Mouse (Mus musculus): ENCODE data around the gene Rell1.

The Rell1 gene

GRCm38 (mm10) chr5:63968443-63969415 lies at the start of gene Rell1:
Rell1 (minus strand) TSS chr5:63968897.
- DNase-seq: peak; percentile 96

- no peak for DNase-seq
These were observed 44.1 kb upstream of the Rell1 start for GRCm38 (mm10) chr5:64012596-64013366.

- no peak for DNase-seq
These were observed 37.9 kb upstream of the Rell1 start for GRCm38 (mm10) chr5:64006548-64006947.

- no peak for DNase-seq
These were observed 34.6 kb upstream of the Rell1 start for GRCm38 (mm10) chr5:64003302-64003701.

- no peak for DNase-seq
These were observed 25.2 kb upstream of the Rell1 start for GRCm38 (mm10) chr5:63993865-63994264.

GRCm38 (mm10) chr5:63990675-63991074 lies 22.0 kb upstream of the Rell1 start:
- DNase-seq: no peak

- no peak for DNase-seq
These were observed 17.6 kb upstream of the Rell1 start for GRCm38 (mm10) chr5:63986337-63986736.

- DNase-seq: no peak
These were observed 13.6 kb upstream of the Rell1 start for GRCm38 (mm10) chr5:63982296-63982695.

- no peak for DNase-seq
These were observed 2.3 kb upstream of the Rell1 start for GRCm38 (mm10) chr5:63970991-63971390.

- DNase-seq: no peak
These were observed 1.6 kb upstream of the Rell1 start for GRCm38 (mm10) chr5:63970281-63970732.

- no peak for DNase-seq
These were observed 897 bp upstream of the Rell1 start for GRCm38 (mm10) chr5:63969476-63970112.

GRCm38 (mm10) chr5:63967591-63968141 lies 1.0 kb downstream of the Rell1 start:
- no peak for DNase-seq

- DNase-seq: no peak
These were observed 2.3 kb downstream of the Rell1 start for GRCm38 (mm10) chr5:63966379-63966778.

- DNase-seq: no peak
These were observed 2.8 kb downstream of the Rell1 start for GRCm38 (mm10) chr5:63965946-63966345.

- DNase-seq: no peak
These were observed 4.1 kb downstream of the Rell1 start for GRCm38 (mm10) chr5:63964576-63964975.

GRCm38 (mm10) chr5:63961726-63962125 lies 7.0 kb downstream of the Rell1 start:
- DNase-seq: no peak

- no peak for DNase-seq
These were observed 8.1 kb downstream of the Rell1 start for GRCm38 (mm10) chr5:63960565-63960964.

- no peak for DNase-seq
These were observed 9.6 kb downstream of the Rell1 start for GRCm38 (mm10) chr5:63958963-63959708.

GRCm38 (mm10) chr5:63957607-63958006 lies 11.1 kb downstream of the Rell1 start:
- DNase-seq: no peak

- DNase-seq: no peak
These were observed 12.3 kb downstream of the Rell1 start for GRCm38 (mm10) chr5:63956411-63956810.

- DNase-seq: no peak
These were observed 15.2 kb downstream of the Rell1 start for GRCm38 (mm10) chr5:63953401-63954032.

GRCm38 (mm10) chr5:63952039-63952438 lies 16.7 kb downstream of the Rell1 start:
- DNase-seq: no peak

Data from layer of hippocampus, adult 9-11 months (tissue).